Mouse (Mus musculus) midbrain, embryonic 11.5 days (tissue): ENCODE measurements around the gene Sub1. TPM values are rescaled to one million over a fixed set of nuclear protein-coding genes. Genes with fewer than 3 reads are reported as not detected.

Source experiments
- ATAC-seq: fragments of 200-750 bp; cut with Nextera tagmentation; 2 replicates; pipeline ENCODE4 v1.8.0; 2017; ENCODE audit warnings: moderate TSS enrichment, moderate library complexity; ENCODE audit not compliant: low FRiP score
- DNase-seq: peaks from one replicate; pipeline ENCODE4 v3.0.0; 2015; ENCODE audit warnings: low spot score; ENCODE audit errors: missing footprints
- H3K27ac ChIP-seq: fragments of 300-500 bp; sonication (generic); 2 replicates; pipeline ENCODE4 v1.5.1; 2014; ENCODE audit warnings: low read depth, low read length
- H3K27me3 ChIP-seq: fragments of 300-500 bp; sonication (generic); 2 replicates; pipeline ENCODE4 v1.6.1; 2014; ENCODE audit warnings: mild to moderate bottlenecking, low read length, moderate library complexity, mixed read lengths; ENCODE audit not compliant: control insufficient read depth, insufficient read depth
- H3K36me3 ChIP-seq: fragments of 300-500 bp; sonication (generic); 2 replicates; pipeline ENCODE4 v1.6.1; 2014; ENCODE audit warnings: mild to moderate bottlenecking, low read length, moderate library complexity, mixed read lengths; ENCODE audit not compliant: control insufficient read depth, insufficient read depth
- H3K4me1 ChIP-seq: fragments of 300-500 bp; sonication (generic); 2 replicates; pipeline ENCODE4 v1.6.1; 2014; ENCODE audit warnings: low read length; ENCODE audit not compliant: control insufficient read depth, insufficient read depth
- H3K4me2 ChIP-seq: fragments of 300-500 bp; sonication (generic); 2 replicates; pipeline ENCODE4 v1.6.1; 2014; ENCODE audit warnings: mild to moderate bottlenecking, moderate library complexity
- H3K4me3 ChIP-seq: fragments of 300-500 bp; sonication (generic); 2 replicates; pipeline ENCODE4 v1.5.1; 2014; ENCODE audit warnings: low read depth, low read length
- H3K9ac ChIP-seq: fragments of 300-500 bp; sonication (generic); 2 replicates; pipeline ENCODE4 v1.6.1; 2014; ENCODE audit warnings: low read length
- H3K9me3 ChIP-seq: fragments of 300-500 bp; sonication (generic); 2 replicates; pipeline ENCODE4 v1.6.1; 2016; ENCODE audit warnings: low read length; ENCODE audit not compliant: control insufficient read depth
- WGBS: fragments of 180-500 bp; shearing (Covaris S2); extraction: QIAGEN DNeasy Blood & Tissue Kit; methylation state at CpG from one replicate; pipeline ENCODE4 v1.1.7; 2014; 5-methylcytosine and 5-hydroxymethylcytosine counted together
- polyA plus RNA-seq: library from polyadenylated mRNA; unstranded; fragments of >200 nt; fragmentation: Nextera tagmentation; extraction: Ambion mirVana; gene quantifications from 2 replicates; pipeline ENCODE4 v1.2.1, GENCODE M21; 2014

Sub1 gene
- polyA plus RNA-seq, 1 experiment from 2014 or later: 798 TPM

- ATAC-seq (no peak), DNase-seq (no peak)
- Histone ChIP-seq H3K27ac (no peak overlapping the region), H3K4me1 (no peaks in the 10 kb centered on the region), H3K27me3 (no peaks in the 10 kb centered on the region), H3K36me3 (no peaks in the 10 kb centered on the region), H3K4me3 (no peak overlapping the region), H3K4me2 (no peak overlapping the region), H3K9ac (no peak overlapping the region), H3K9me3 (no peaks in the 10 kb centered on the region)
- 90% methylated on average over 3 of the region's 3 CpGs for WGBS
Measured at GRCm38 (mm10) chr15:11959716-11960115, 37.1 kb downstream of the Sub1 start.

GRCm38 (mm10) chr15:11956129-11956528 is 40.7 kb downstream of the Sub1 start:
- H3K36me3 ChIP-seq: no peaks in the 10 kb centered on the region
- no peak for ATAC-seq
- no peak overlapping the region for H3K27ac ChIP-seq
- WGBS: 85% methylated on average over 7 of the region's 7 CpGs
- no peak overlapping the region for H3K4me2 ChIP-seq
- DNase-seq: no peak
- no peaks in the 10 kb centered on the region for H3K4me1 ChIP-seq
- H3K9me3 ChIP-seq: no peaks in the 10 kb centered on the region
- H3K9ac ChIP-seq: no peak overlapping the region
- no peaks in the 10 kb centered on the region for H3K27me3 ChIP-seq
- no peak overlapping the region for H3K4me3 ChIP-seq

- H3K27me3 ChIP-seq: no peaks in the 10 kb centered on the region
- 69% methylated on average over 4 of the region's 4 CpGs for WGBS
- ATAC-seq: no peak
Measured at GRCm38 (mm10) chr15:11954190-11954589, 42.6 kb downstream of the Sub1 start.

GRCm38 (mm10) chr15:11952159-11952558 is 44.6 kb downstream of the Sub1 start:
- H3K9me3 ChIP-seq: no peaks in the 10 kb centered on the region
- no peaks in the 10 kb centered on the region for H3K27me3 ChIP-seq
- 90% methylated on average over 3 of the region's 3 CpGs for WGBS
- H3K36me3 ChIP-seq: no peaks in the 10 kb centered on the region
- DNase-seq: no peak
- no peak for ATAC-seq
- H3K4me3 ChIP-seq: no peak overlapping the region
- no peaks in the 10 kb centered on the region for H3K4me1 ChIP-seq
- H3K4me2 ChIP-seq: no peak overlapping the region
- H3K27ac ChIP-seq: no peak overlapping the region
- no peak overlapping the region for H3K9ac ChIP-seq

More at GRCm38 (mm10) chr15:11954190-11954589, 42.6 kb downstream of the Sub1 start:
- Histone ChIP-seq H3K4me1 (no peaks in the 10 kb centered on the region), H3K9ac (no peak overlapping the region), H3K27ac (no peak overlapping the region), H3K9me3 (no peaks in the 10 kb centered on the region), H3K36me3 (no peaks in the 10 kb centered on the region), H3K4me3 (no peak overlapping the region), H3K4me2 (no peak overlapping the region)
- DNase-seq: no peak

GRCm38 (mm10) chr15:11951181-11951580 is 45.6 kb downstream of the Sub1 start:
- no peak overlapping the region for H3K9ac ChIP-seq
- no peak overlapping the region for H3K4me2 ChIP-seq
- no peak overlapping the region for H3K4me3 ChIP-seq
- no peaks in the 10 kb centered on the region for H3K36me3 ChIP-seq
- no peaks in the 10 kb centered on the region for H3K9me3 ChIP-seq
- no peaks in the 10 kb centered on the region for H3K27me3 ChIP-seq
- no peak for DNase-seq
- no peak for ATAC-seq
- H3K4me1 ChIP-seq: no peaks in the 10 kb centered on the region
- WGBS: 92% methylated on average over 7 of the region's 7 CpGs
- H3K27ac ChIP-seq: no peak overlapping the region

- DNase-seq (no peak), ATAC-seq (no peak)
- H3K4me1 ChIP-seq: no peaks in the 10 kb centered on the region
- 88% methylated on average over 10 of the region's 10 CpGs for WGBS
- no peak overlapping the region for H3K9ac ChIP-seq
- H3K4me3 ChIP-seq: no peak overlapping the region
- H3K9me3 ChIP-seq: no peaks in the 10 kb centered on the region
- H3K27me3 ChIP-seq: no peaks in the 10 kb centered on the region
- no peak overlapping the region for H3K27ac ChIP-seq
- no peak overlapping the region for H3K4me2 ChIP-seq
- no peaks in the 10 kb centered on the region for H3K36me3 ChIP-seq
Measured at GRCm38 (mm10) chr15:11950144-11950543, 46.6 kb downstream of the Sub1 start.

GRCm38 (mm10) chr15:11949490-11949889 is 47.3 kb downstream of the Sub1 start:
- WGBS: 92% methylated on average over 3 of the region's 3 CpGs
- Histone ChIP-seq H3K9me3 (no peaks in the 10 kb centered on the region), H3K4me2 (no peak overlapping the region), H3K4me3 (no peak overlapping the region), H3K4me1 (no peaks in the 10 kb centered on the region), H3K36me3 (no peaks in the 10 kb centered on the region), H3K9ac (no peak overlapping the region), H3K27me3 (no peaks in the 10 kb centered on the region), H3K27ac (no peak overlapping the region)
- no peak for DNase-seq
- ATAC-seq: no peak

- Histone ChIP-seq H3K9me3 (no peaks in the 10 kb centered on the region), H3K4me1 (no peaks in the 10 kb centered on the region), H3K9ac (no peak overlapping the region), H3K27ac (no peak overlapping the region), H3K27me3 (no peaks in the 10 kb centered on the region), H3K4me3 (no peak overlapping the region), H3K36me3 (no peaks in the 10 kb centered on the region), H3K4me2 (no peak overlapping the region)
- ATAC-seq (no peak), DNase-seq (no peak)
- WGBS: 48% methylated on average over 5 of the region's 5 CpGs
Measured at GRCm38 (mm10) chr15:11940855-11941254, 55.9 kb downstream of the Sub1 start.
